Mouse (Mus musculus) spleen, adult 2 months (tissue): ENCODE results near the gene Rnf213.
A peak's percentile ranks its signal among the peaks of the same experiment; 100 is the strongest.

Experiments used
- CTCF ChIP-seq: fragments of 200-500 bp; IDR thresholded peaks from 2 replicates; pipeline ENCODE4 v1.5.1; 2011; ENCODE audit warnings: mild to moderate bottlenecking, inconsistent platforms; ENCODE audit not compliant: insufficient read depth, insufficient read length, insufficient replicate concordance; ENCODE audit errors: extremely low read depth
- POLR2A ChIP-seq: fragments of 200-500 bp; IDR thresholded peaks from 2 replicates; pipeline ENCODE4 v1.6.1; 2011; ENCODE audit warnings: low read depth, low read length, inconsistent platforms

- TF ChIP-seq CTCF (peak; percentile 99), POLR2A (no peak)
Observed at GRCm38 (mm10) chr11:119503675-119504074, 110.8 kb downstream of the Rnf213 start.
